Mouse (Mus musculus): ENCODE data around the gene Pdcd1lg2. TPM values are rescaled to one million over a fixed set of nuclear protein-coding genes. Genes with fewer than 3 reads are reported as not detected.

Pdcd1lg2 gene
- total and polyA plus RNA-seq, 2 experiments, result 0.11 to 0.18 TPM

DNA sequence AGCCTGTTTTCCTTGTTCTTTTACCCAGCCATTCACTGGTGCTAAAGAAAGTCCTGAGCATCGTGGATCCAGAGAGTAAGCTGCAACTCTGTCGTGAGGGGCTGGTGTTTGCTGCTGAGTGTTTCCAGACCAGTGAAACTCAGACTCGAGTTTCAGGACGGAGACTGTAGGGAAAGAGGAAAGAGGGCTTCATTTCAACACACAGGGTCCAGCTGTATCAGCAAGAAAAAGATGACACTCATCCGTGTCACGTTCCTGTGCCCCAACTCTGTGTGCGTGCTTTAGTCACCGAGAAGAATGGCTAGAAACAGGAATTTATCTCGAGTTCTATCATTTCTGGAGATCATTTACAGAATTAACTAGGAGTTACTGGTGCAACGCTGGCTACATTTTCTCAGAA is 77.7 kb downstream of the Pdcd1lg2 start:
- Histone ChIP-seq H3K79me2 (ENCODE audit: control insufficient read depth, insufficient read depth, low read length) (no peaks in the 10 kb centered on the region), H3K9ac (ENCODE audit: low read depth, low read length) (no peak overlapping the region), H3K36me3 (ENCODE audit: control insufficient read depth, insufficient read depth, low read length) (no peaks in the 10 kb centered on the region), H3K4me1 (ENCODE audit: control insufficient read depth, insufficient read depth, low read length) (peaks cover 12% of the 10 kb centered on the region), H3K4me3 (ENCODE audit: insufficient read depth, low read depth, low read length) (no peak overlapping the region), H3K27me3 (ENCODE audit: control insufficient read depth, insufficient read depth, low read length) (no peaks in the 10 kb centered on the region), H3K27ac (replicated peaks; ENCODE audit: insufficient read depth, low read depth, low read length) (no peak overlapping the region)
- WGBS, result 14% methylated on average over 10 of the region's 10 CpGs
- TF ChIP-seq CTCF (IDR thresholded peaks at IDR 0.05; ENCODE audit: low read depth, low read length), result no peak
- DNase-seq (ENCODE audit: extremely low read depth, low read depth, low spot score), result peak; percentile 53

- no peaks in the 10 kb centered on the region for H3K79me2 ChIP-seq (ENCODE audit: control insufficient read depth, insufficient read depth, low read length)
- peaks cover 12% of the 10 kb centered on the region for H3K4me1 ChIP-seq (ENCODE audit: control insufficient read depth, insufficient read depth, low read length)
- no peak overlapping the region for H3K4me3 ChIP-seq (ENCODE audit: insufficient read depth, low read depth, low read length)
- no peak overlapping the region for H3K9ac ChIP-seq (ENCODE audit: low read depth, low read length)
- TF ChIP-seq CTCF (IDR thresholded peaks at IDR 0.05; ENCODE audit: low read depth, low read length) (no peak), POLR2A (IDR thresholded peaks at IDR 0.05; ENCODE audit: extremely low read depth, insufficient read depth, low read length) (no peak)
- DNase-seq (ENCODE audit: extremely low read depth, low read depth, low spot score), result peak; percentile 94
- H3K27me3 ChIP-seq (ENCODE audit: control insufficient read depth, insufficient read depth, low read length), result no peaks in the 10 kb centered on the region
- 22% methylated on average over 3 of the region's 3 CpGs for WGBS
- no peaks in the 10 kb centered on the region for H3K36me3 ChIP-seq (ENCODE audit: control insufficient read depth, insufficient read depth, low read length)
- H3K27ac ChIP-seq (replicated peaks; ENCODE audit: insufficient read depth, low read depth, low read length), result no peak overlapping the region; the same call in 1 of the 2 replicates
Observed at GRCm38 (mm10) chr19:29489785-29490284, 79.1 kb downstream of the Pdcd1lg2 start.

- Histone ChIP-seq H3K27ac (replicated peaks; ENCODE audit: insufficient read depth, low read depth, low read length) (no peak overlapping the region), H3K36me3 (ENCODE audit: control insufficient read depth, insufficient read depth, low read length) (no peaks in the 10 kb centered on the region), H3K4me3 (ENCODE audit: insufficient read depth, low read depth, low read length) (no peak overlapping the region), H3K4me1 (ENCODE audit: control insufficient read depth, insufficient read depth, low read length) (peaks cover 16% of the 10 kb centered on the region), H3K79me2 (ENCODE audit: control insufficient read depth, insufficient read depth, low read length) (no peaks in the 10 kb centered on the region), H3K9ac (ENCODE audit: low read depth, low read length) (no peak overlapping the region), H3K27me3 (ENCODE audit: control insufficient read depth, insufficient read depth, low read length) (no peaks in the 10 kb centered on the region)
- TF ChIP-seq POLR2A (IDR thresholded peaks at IDR 0.05; ENCODE audit: extremely low read depth, insufficient read depth, low read length) (no peak), CTCF (IDR thresholded peaks at IDR 0.05; ENCODE audit: low read depth, low read length) (no peak)
- DNase-seq (ENCODE audit: extremely low read depth, low read depth, low spot score), result no peak
- WGBS, result 83% methylated on average over 9 of the region's 9 CpGs
Observed at GRCm38 (mm10) chr19:29491467-29491866, 80.7 kb downstream of the Pdcd1lg2 start.

DNA sequence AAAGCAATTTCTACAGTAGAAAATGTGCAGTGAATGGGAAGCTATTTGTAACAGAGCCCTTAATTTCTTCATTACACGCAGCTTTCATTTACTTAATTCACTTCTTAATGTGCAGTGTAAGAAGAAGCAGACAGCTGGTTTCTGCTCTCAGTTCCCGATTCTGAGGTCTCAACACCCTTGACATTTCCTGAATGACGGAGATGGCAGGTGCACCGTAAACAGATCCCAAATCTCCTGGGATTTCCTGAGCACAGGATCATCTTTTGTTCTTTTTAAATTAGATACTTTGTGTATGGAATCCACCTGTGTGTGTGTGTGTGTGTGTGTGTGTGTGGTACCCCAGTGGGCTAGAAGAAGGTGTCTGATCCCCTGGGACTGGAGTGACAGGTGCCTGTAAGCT is 83.7 kb downstream of the Pdcd1lg2 start:
- no peak overlapping the region for H3K9ac ChIP-seq (ENCODE audit: low read depth, low read length)
- no peak for DNase-seq (ENCODE audit: extremely low read depth, low read depth, low spot score)
- H3K27ac ChIP-seq (replicated peaks; ENCODE audit: insufficient read depth, low read depth, low read length), result no peak overlapping the region
- H3K27me3 ChIP-seq (ENCODE audit: control insufficient read depth, insufficient read depth, low read length), result no peaks in the 10 kb centered on the region
- no peaks in the 10 kb centered on the region for H3K79me2 ChIP-seq (ENCODE audit: control insufficient read depth, insufficient read depth, low read length)
- H3K4me3 ChIP-seq (ENCODE audit: insufficient read depth, low read depth, low read length), result no peak overlapping the region
- H3K36me3 ChIP-seq (ENCODE audit: control insufficient read depth, insufficient read depth, low read length), result no peaks in the 10 kb centered on the region
- H3K4me1 ChIP-seq (ENCODE audit: control insufficient read depth, insufficient read depth, low read length), result peaks cover 25% of the 10 kb centered on the region
- no peak for TF ChIP-seq POLR2A (IDR thresholded peaks at IDR 0.05; ENCODE audit: extremely low read depth, insufficient read depth, low read length)
- TF ChIP-seq CTCF (IDR thresholded peaks at IDR 0.05; ENCODE audit: low read depth, low read length), result no peak
- WGBS, result 87% methylated on average over 4 of the region's 4 CpGs

DNA sequence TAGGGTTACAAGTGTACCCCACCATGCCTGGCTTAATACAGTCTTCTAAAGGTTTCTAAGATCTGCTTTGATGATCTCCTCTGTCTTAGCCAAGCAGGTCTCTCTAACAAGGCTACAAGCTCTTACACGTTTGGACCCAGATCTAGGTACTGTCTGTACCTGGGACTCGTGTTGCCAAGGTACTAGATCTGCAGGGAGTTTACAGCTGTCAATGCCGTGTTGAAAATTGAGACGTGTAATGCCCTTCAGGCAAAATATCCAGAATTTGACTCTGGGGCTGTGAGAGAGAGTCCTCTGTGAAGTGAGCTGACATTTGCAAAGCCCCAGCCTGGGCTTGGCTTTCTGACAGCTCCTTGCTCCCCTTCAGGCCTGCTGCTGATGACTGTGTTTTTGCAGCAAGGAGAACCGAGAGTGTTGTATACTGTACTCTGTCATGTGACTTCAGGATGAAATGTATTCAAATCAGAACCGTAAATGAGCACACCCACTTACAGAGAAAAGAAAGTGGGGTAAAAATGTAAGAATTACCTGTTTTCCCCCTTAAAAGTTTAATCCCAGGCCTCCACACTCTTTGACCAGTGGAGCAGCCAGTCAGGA is 85.4 kb downstream of the Pdcd1lg2 start:
- H3K9ac ChIP-seq (ENCODE audit: low read depth, low read length), result no peak overlapping the region
- 71% methylated on average over 6 of the region's 6 CpGs for WGBS
- no peaks in the 10 kb centered on the region for H3K27me3 ChIP-seq (ENCODE audit: control insufficient read depth, insufficient read depth, low read length)
- DNase-seq (ENCODE audit: extremely low read depth, low read depth, low spot score), result no peak
- H3K79me2 ChIP-seq (ENCODE audit: control insufficient read depth, insufficient read depth, low read length), result no peaks in the 10 kb centered on the region
- no peak for TF ChIP-seq CTCF (IDR thresholded peaks at IDR 0.05; ENCODE audit: low read depth, low read length)
- no peak for TF ChIP-seq POLR2A (IDR thresholded peaks at IDR 0.05; ENCODE audit: extremely low read depth, insufficient read depth, low read length)
- H3K4me3 ChIP-seq (ENCODE audit: insufficient read depth, low read depth, low read length), result no peak overlapping the region
- H3K36me3 ChIP-seq (ENCODE audit: control insufficient read depth, insufficient read depth, low read length), result no peaks in the 10 kb centered on the region
- H3K4me1 ChIP-seq (ENCODE audit: control insufficient read depth, insufficient read depth, low read length), result peaks cover 23% of the 10 kb centered on the region
- H3K27ac ChIP-seq (replicated peaks; ENCODE audit: insufficient read depth, low read depth, low read length), result no peak overlapping the region

DNA sequence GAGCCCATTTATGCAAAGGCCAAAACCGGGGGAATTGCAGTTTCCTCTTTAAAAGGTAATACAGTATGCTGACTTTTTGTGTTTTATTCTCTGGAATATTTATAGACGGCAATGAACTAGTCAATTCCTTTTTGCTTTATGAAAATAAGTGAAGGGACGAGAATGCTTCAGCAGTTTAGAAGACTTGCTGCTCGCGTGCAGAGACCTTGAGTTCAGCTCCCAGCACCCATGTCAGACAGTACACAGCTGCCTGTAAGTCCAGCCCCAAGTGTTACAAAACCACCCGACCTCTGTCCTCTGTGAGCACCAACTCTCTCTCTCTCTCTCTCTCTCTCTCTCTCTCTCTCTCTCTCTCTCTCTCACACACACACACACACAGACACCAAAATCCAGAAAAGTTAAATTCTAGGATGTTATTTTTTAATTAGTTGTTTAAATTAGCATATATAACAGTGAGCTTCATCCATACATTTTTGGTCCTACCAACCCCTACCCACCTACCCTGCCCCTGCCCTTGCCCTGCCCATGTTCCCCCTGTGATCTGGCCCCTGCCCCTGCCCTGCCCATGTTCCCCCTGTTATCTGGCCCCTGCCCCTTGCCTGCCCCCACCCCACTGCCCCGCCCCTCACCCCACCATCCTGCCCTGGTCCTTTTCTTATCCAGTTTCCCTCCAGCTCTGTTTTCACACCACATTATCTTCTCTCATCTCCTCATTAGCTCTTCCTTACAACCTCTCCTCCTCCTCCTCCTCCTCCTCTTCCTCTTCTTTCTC is 86.3 kb downstream of the Pdcd1lg2 start:
- H3K27ac ChIP-seq (replicated peaks; ENCODE audit: insufficient read depth, low read depth, low read length), result no peak overlapping the region

More for the DNA sequence above, 86.3 kb downstream of the Pdcd1lg2 start:
- Histone ChIP-seq H3K36me3 (ENCODE audit: control insufficient read depth, insufficient read depth, low read length) (no peaks in the 10 kb centered on the region), H3K27me3 (ENCODE audit: control insufficient read depth, insufficient read depth, low read length) (no peaks in the 10 kb centered on the region), H3K79me2 (ENCODE audit: control insufficient read depth, insufficient read depth, low read length) (no peaks in the 10 kb centered on the region), H3K9ac (ENCODE audit: low read depth, low read length) (no peak overlapping the region), H3K4me3 (ENCODE audit: insufficient read depth, low read depth, low read length) (no peak overlapping the region), H3K4me1 (ENCODE audit: control insufficient read depth, insufficient read depth, low read length) (peaks cover 23% of the 10 kb centered on the region)
- TF ChIP-seq CTCF (IDR thresholded peaks at IDR 0.05; ENCODE audit: low read depth, low read length) (no peak), POLR2A (IDR thresholded peaks at IDR 0.05; ENCODE audit: extremely low read depth, insufficient read depth, low read length) (no peak)
- peak; percentile 95 for DNase-seq (ENCODE audit: extremely low read depth, low read depth, low spot score)
- WGBS, result 28% methylated on average over 7 of the region's 7 CpGs
